Mouse (Mus musculus) liver, embryonic 11.5 days (tissue): ENCODE results near the gene A230050P20Rik. TPM values are rescaled to one million over a fixed set of nuclear protein-coding genes. Genes with fewer than 3 reads are reported as not detected.

Experiments used
- microRNA-seq: library from miRNA; unstranded; fragments of <30 nt; microRNA quantifications from one replicate; pipeline ENCODE4, GENCODE M21; 2017; ENCODE audit warnings: borderline number of aligned reads
- polyA plus RNA-seq: library from polyadenylated mRNA; unstranded; fragments of >200 nt; fragmentation: Nextera tagmentation; extraction: Ambion mirVana; gene quantifications from 2 replicates; pipeline ENCODE4 v1.2.1, GENCODE M21; 2014

The A230050P20Rik gene
- polyA plus RNA-seq, 1 experiment from 2014 or later = 8.8 TPM

Small RNAs within 50 kb of the gene (microRNA-seq; reads per million reads assigned to microRNA genes)
- gene Mir7081 = not detected

Other genes starting within 250 kb of the A230050P20Rik start
- gene Ubl5, start 225.8 kb upstream of the A230050P20Rik start, polyA plus RNA-seq = 324 and 349 TPM in 2 replicates
- gene Fbxl12, start 223.9 kb upstream of the A230050P20Rik start, polyA plus RNA-seq = 8.1 and 9.1 TPM in 2 replicates
- gene Pin1, start 216.5 kb upstream of the A230050P20Rik start, polyA plus RNA-seq = 58.8 and 59.7 TPM in 2 replicates
- 1.2 and 1.3 TPM in 2 replicates for gene Olfm2, start 122.3 kb upstream of the A230050P20Rik start, polyA plus RNA-seq
- gene Col5a3, start 53.6 kb upstream of the A230050P20Rik start, polyA plus RNA-seq = 0.05 TPM in 2 replicates
- gene Rdh8, start 50.1 kb upstream of the A230050P20Rik start, polyA plus RNA-seq = not detected in 2 replicates
- 9.4 TPM in 2 replicates for gene Angptl6, start 11.1 kb downstream of the A230050P20Rik start, polyA plus RNA-seq
- 170 and 178 TPM in 2 replicates for gene Ppan, start 19.5 kb downstream of the A230050P20Rik start, polyA plus RNA-seq
- 440 and 448 TPM in 2 replicates for gene Eif3g, start 30.0 kb downstream of the A230050P20Rik start, polyA plus RNA-seq
- 85.1 and 87.5 TPM in 2 replicates for gene Dnmt1, start 91.2 kb downstream of the A230050P20Rik start, polyA plus RNA-seq
- gene S1pr2, start 108.1 kb downstream of the A230050P20Rik start, polyA plus RNA-seq = 15.2 and 16.8 TPM in 2 replicates
- 138 and 145 TPM in 2 replicates for gene Mrpl4, start 134.1 kb downstream of the A230050P20Rik start, polyA plus RNA-seq
- 12.2 and 13.0 TPM in 2 replicates for gene Icam1, start 147.3 kb downstream of the A230050P20Rik start, polyA plus RNA-seq
- gene Icam4, start 160.7 kb downstream of the A230050P20Rik start, polyA plus RNA-seq = 146 and 147 TPM in 2 replicates
- gene Icam5, start 163.4 kb downstream of the A230050P20Rik start, polyA plus RNA-seq = 0.37 and 0.44 TPM in 2 replicates
- 0.67 and 1.4 TPM in 2 replicates for gene Zglp1, start 198.5 kb downstream of the A230050P20Rik start, polyA plus RNA-seq
- gene Gm49373, start 204.5 kb downstream of the A230050P20Rik start, polyA plus RNA-seq = 0.53 and 1.4 TPM in 2 replicates
- 74.9 and 75.1 TPM in 2 replicates for gene Fdx1l, start 205.0 kb downstream of the A230050P20Rik start, polyA plus RNA-seq
- 4.2 and 4.3 TPM in 2 replicates for gene Gm38431, start 223.4 kb downstream of the A230050P20Rik start, polyA plus RNA-seq
- gene Raver1, start 223.4 kb downstream of the A230050P20Rik start, polyA plus RNA-seq = 89.8 and 94.0 TPM in 2 replicates